Mouse (Mus musculus) C2C12 (cell line): ENCODE data around the gene Rps6ka1.

Experiments
- CTCF ChIP-seq: IDR thresholded peaks from one replicate; pipeline ENCODE4 v1.5.1; 2011; ENCODE audit not compliant: control insufficient read depth, insufficient read depth, insufficient read length
- MAX ChIP-seq: IDR thresholded peaks from one replicate; pipeline ENCODE4 v1.6.1; 2011; ENCODE audit warnings: mild to moderate bottlenecking, control low read depth
- MYOD1 ChIP-seq: IDR thresholded peaks from one replicate; pipeline ENCODE4 v1.6.1; 2011; ENCODE audit warnings: low read depth; ENCODE audit not compliant: control insufficient read depth, insufficient read length
- MYOG ChIP-seq: IDR thresholded peaks from one replicate; pipeline ENCODE4 v1.6.1; 2011; ENCODE audit not compliant: control insufficient read depth, insufficient read length; ENCODE audit errors: extremely low read depth
- USF1 ChIP-seq: IDR thresholded peaks from one replicate; pipeline ENCODE4 v1.6.1; 2011; ENCODE audit warnings: low read depth, mild to moderate bottlenecking, control low read depth, moderate library complexity

- TF ChIP-seq USF1 = no peak
- TF ChIP-seq MYOD1 = no peak
- TF ChIP-seq CTCF = no peak
- TF ChIP-seq MYOG = no peak
- no peak for TF ChIP-seq MAX
Observed at GRCm38 (mm10) chr4:133857527-133857926, 30.1 kb downstream of the Rps6ka1 start.
